Mouse (Mus musculus) liver, embryonic 14.5 days (tissue): Measurements from ENCODE around the gene Dctn3. TPM values are rescaled to one million over a fixed set of nuclear protein-coding genes. Genes with fewer than 3 reads are reported as not detected.

ENCODE experiments used
- ATAC-seq: fragments of 200-750 bp; cut with Nextera tagmentation; 2 replicates; pipeline ENCODE4 v1.8.0; 2017; ENCODE audit warnings: moderate number of reproducible peaks, mild to moderate bottlenecking, moderate library complexity; ENCODE audit not compliant: insufficient read depth
- DNase-seq, 3 experiments: peaks; one replicate each; pipeline ENCODE4 v3.0.0-alpha.2; 2012 to 2013; ENCODE audit warnings: low read depth in 3 of 3, low spot score in 3 of 3
- H3K27ac ChIP-seq: fragments of 300-500 bp; sonication (generic); 2 replicates; pipeline ENCODE4 v1.5.1; 2014; ENCODE audit warnings: moderate library complexity, mild to moderate bottlenecking, control low read depth, inconsistent platforms
- H3K27me3 ChIP-seq: fragments of 300-500 bp; sonication (generic); 2 replicates; pipeline ENCODE4 v1.6.1; 2014; ENCODE audit warnings: mild to moderate bottlenecking, low read length, moderate library complexity; ENCODE audit not compliant: control insufficient read depth, insufficient read depth
- H3K36me3 ChIP-seq: fragments of 300-500 bp; sonication (generic); replicated peaks from 2 replicates; pipeline ENCODE4 v1.6.1; 2014; ENCODE audit warnings: low read depth; ENCODE audit not compliant: control insufficient read depth, insufficient read depth
- H3K4me1 ChIP-seq, 2 experiments: fragments of 200-500 bp in 1 of 2; fragments of 300-500 bp in 1 of 2; sonication (generic) in 1 of 2; replicated peaks; 2 replicates each; pipeline ENCODE4 v1.6.1; 2012 to 2014; ENCODE audit warnings: antibody characterized with exemption in 1 of 2, inconsistent platforms in 1 of 2, low read length in 1 of 2; ENCODE audit not compliant: control insufficient read depth in 2 of 2, insufficient read depth in 2 of 2
- H3K4me2 ChIP-seq: fragments of 300-500 bp; sonication (generic); 2 replicates; pipeline ENCODE4 v1.6.1; 2014; ENCODE audit warnings: low read depth, mild to moderate bottlenecking, control low read depth, moderate library complexity
- H3K4me3 ChIP-seq, 2 experiments: fragments of 200-500 bp in 1 of 2; fragments of 300-500 bp in 1 of 2; sonication (generic) in 1 of 2; 2 replicates each; pipeline ENCODE4 v1.5.1; 2012 to 2014; ENCODE audit warnings: low read depth in 2 of 2, low read length in 2 of 2, mild to moderate bottlenecking in 2 of 2, control low read depth in 1 of 2, inconsistent platforms in 1 of 2, moderate library complexity in 1 of 2; ENCODE audit not compliant: insufficient read depth in 1 of 2
- H3K9ac ChIP-seq: fragments of 300-500 bp; sonication (generic); replicated peaks from 2 replicates; pipeline ENCODE4 v1.6.1; 2014; ENCODE audit warnings: mild to moderate bottlenecking, control low read depth, moderate library complexity
- H3K9me3 ChIP-seq: fragments of 300-500 bp; sonication (generic); 2 replicates; pipeline ENCODE4 v1.6.1; 2016; ENCODE audit warnings: low read length, mixed read lengths; ENCODE audit not compliant: control insufficient read depth
- CTCF ChIP-seq: IDR thresholded peaks from 2 replicates; pipeline ENCODE4 v1.5.1; 2016; ENCODE audit warnings: antibody characterized with exemption, low read depth, control low read depth
- EP300 ChIP-seq: IDR thresholded peaks from 2 replicates; pipeline ENCODE4 v1.6.1; 2016; ENCODE audit warnings: antibody characterized with exemption, low read depth
- WGBS: fragments of 180-500 bp; shearing (Covaris S2); extraction: QIAGEN DNeasy Blood & Tissue Kit; methylation state at CpG from one replicate; pipeline ENCODE4 v1.1.7; 2014; ENCODE audit not compliant: insufficient replicate concordance; 5-methylcytosine and 5-hydroxymethylcytosine counted together
- polyA plus RNA-seq, 2 experiments: library from polyadenylated mRNA; depleted of rRNA in 1 of 2; stranded (reverse) in 1 of 2; unstranded in 1 of 2; fragments of >200 nt; fragmentation: Nextera tagmentation in 1 of 2; extraction: Ambion mirVana in 1 of 2; gene quantifications; 2 replicates each; pipeline versions ENCODE4 v1.2.1 to v1.2.3; 2012 to 2014

Gene Dctn3
- polyA plus RNA-seq, 2 experiments, result 39.8 to 63.9 TPM

DNA sequence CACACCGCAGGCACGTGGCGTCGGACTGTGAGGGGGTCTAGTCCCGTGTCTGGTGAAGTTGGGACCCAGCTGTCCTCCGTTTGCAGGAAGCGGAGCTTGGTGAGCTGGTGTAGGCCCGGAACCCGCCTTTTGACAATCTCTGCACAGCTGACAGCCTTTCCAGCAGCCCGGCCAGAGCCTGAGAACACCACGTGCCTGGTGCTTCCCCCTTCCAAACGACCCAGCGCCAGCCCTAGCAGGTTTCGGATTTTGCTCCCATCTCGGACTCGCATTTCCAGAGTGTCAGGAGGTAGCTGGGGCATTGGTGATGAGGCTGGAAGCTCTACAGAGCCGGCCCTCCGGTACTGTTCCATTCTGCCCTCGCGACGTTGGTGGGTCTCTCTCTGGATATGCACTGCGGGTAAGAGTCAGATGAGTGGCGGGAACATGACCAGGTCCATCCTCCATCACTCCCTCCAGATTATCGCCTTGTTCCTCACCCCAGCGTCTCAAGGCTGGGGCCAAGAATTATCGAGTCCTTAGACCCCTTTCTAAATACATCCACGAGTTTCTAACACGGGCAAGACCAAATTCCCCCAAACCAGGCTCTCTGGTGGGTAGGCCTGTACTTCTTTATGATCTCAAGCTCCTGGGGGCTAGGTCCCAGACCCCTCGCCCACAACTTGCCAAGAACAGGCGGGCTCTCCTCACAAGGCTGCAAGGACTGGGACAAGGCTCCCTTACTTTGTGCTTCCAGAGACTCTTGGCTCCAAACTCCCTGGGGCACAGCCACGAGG lies 10.4 kb downstream of the Dctn3 start:
- peak overlapping the region; percentile 87 for H3K9ac ChIP-seq
- DNase-seq, result no peak
- H3K4me2 ChIP-seq, result peak overlapping the region; percentile 88
- ATAC-seq, result peak; percentile 56; the same call in 1 of the 2 replicates
- H3K36me3 ChIP-seq, result no peaks in the 10 kb centered on the region
- no peak overlapping the region; the same call in 1 of the 2 replicates for H3K27ac ChIP-seq
- peak overlapping the region; percentile 74 to 92 for H3K4me3 ChIP-seq
- peaks cover 9 to 13% of the 10 kb centered on the region in 2 experiments for H3K4me1 ChIP-seq
- H3K27me3 ChIP-seq, result no peaks in the 10 kb centered on the region
- no peaks in the 10 kb centered on the region for H3K9me3 ChIP-seq
- 45% methylated on average over 31 of the region's 31 CpGs for WGBS
- TF ChIP-seq CTCF (no peak), EP300 (no peak)

- 79% methylated on average over 16 of the region's 16 CpGs for WGBS
- no peak for TF ChIP-seq EP300
- TF ChIP-seq CTCF, result no peak
Measured at GRCm38 (mm10) chr4:41711705-41712375, 11.1 kb downstream of the Dctn3 start.

GRCm38 (mm10) chr4:41710229-41710628 lies 12.7 kb downstream of the Dctn3 start:
- no peak overlapping the region for H3K4me2 ChIP-seq
- no peak for DNase-seq
- H3K36me3 ChIP-seq, result no peaks in the 10 kb centered on the region
- no peaks in the 10 kb centered on the region for H3K27me3 ChIP-seq
- no peak overlapping the region for H3K9ac ChIP-seq
- H3K27ac ChIP-seq, result no peak overlapping the region
- H3K9me3 ChIP-seq, result no peaks in the 10 kb centered on the region
- WGBS, result 58% methylated on average over 4 of the region's 4 CpGs
- H3K4me3 ChIP-seq, result no peak overlapping the region
- H3K4me1 ChIP-seq, result peaks cover 9 to 13% of the 10 kb centered on the region in 2 experiments
- ATAC-seq, result no peak
- TF ChIP-seq EP300 (no peak), CTCF (peak; percentile 29; the same call in 1 of the 2 replicates)

More at GRCm38 (mm10) chr4:41711705-41712375, 11.1 kb downstream of the Dctn3 start:
- Histone ChIP-seq H3K9me3 (no peaks in the 10 kb centered on the region), H3K4me2 (peak overlapping the region; percentile 88), H3K27ac (no peak overlapping the region), H3K4me3 (peak overlapping the region; percentile 74 to 92), H3K27me3 (no peaks in the 10 kb centered on the region), H3K36me3 (no peaks in the 10 kb centered on the region), H3K4me1 (peaks cover 9 to 13% of the 10 kb centered on the region in 2 experiments), H3K9ac (no peak overlapping the region)
- ATAC-seq, result no peak
- DNase-seq, result no peak

DNA sequence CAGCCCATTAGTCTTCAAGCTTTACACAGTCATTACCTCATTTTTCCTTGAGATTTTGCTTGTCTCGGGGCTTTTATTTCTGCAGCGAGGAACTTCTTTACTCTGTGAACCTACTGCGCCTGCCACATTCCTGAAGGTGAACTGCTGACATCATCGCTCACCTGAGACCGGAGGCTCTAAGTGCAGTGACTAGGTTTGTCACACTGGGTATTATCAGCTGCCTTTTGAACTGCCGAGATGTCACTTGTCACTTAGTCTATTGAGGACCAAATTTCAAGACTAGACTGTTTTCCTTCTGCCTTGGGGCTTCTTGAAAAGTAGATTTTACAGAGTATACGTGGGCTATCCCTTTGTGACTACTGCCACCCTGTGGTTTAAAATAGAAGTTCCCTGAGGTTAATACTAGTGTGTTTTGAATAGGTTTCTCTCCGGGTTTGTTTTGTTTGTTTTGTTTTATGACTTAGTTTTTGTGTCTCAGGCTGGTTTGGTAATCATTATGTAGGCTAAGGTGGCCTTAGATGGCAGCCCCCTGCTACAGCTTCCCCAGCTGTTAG lies 14.7 kb downstream of the Dctn3 start:
- Histone ChIP-seq H3K4me2 (no peak overlapping the region), H3K9ac (no peak overlapping the region)
- ATAC-seq, result no peak

More for the DNA sequence above, 14.7 kb downstream of the Dctn3 start:
- no peak for DNase-seq
- Histone ChIP-seq H3K9me3 (no peaks in the 10 kb centered on the region), H3K27ac (no peak overlapping the region), H3K4me1 (peaks cover 5% of the 10 kb centered on the region in 2 experiments), H3K36me3 (no peaks in the 10 kb centered on the region), H3K4me3 (no peak overlapping the region), H3K27me3 (no peaks in the 10 kb centered on the region)
- WGBS, result 40% methylated on average over 8 of the region's 8 CpGs
- TF ChIP-seq EP300, result no peak
- peak; percentile 44; the same call in 1 of the 2 replicates for TF ChIP-seq CTCF
